Mouse (Mus musculus) midbrain, embryonic 11.5 days (tissue): Measurements from ENCODE around the gene Cct8. TPM values are rescaled to one million over a fixed set of nuclear protein-coding genes. Genes with fewer than 3 reads are reported as not detected.
"Not testable (repeated sequence)": the region's sequence is repeated elsewhere in the genome, so short reads cannot be mapped to it uniquely, and the experiment has no call there.

Experiments
- ATAC-seq: fragments of 200-750 bp; cut with Nextera tagmentation; 2 replicates; pipeline ENCODE4 v1.8.0; 2017; ENCODE audit warnings: moderate TSS enrichment, moderate library complexity; ENCODE audit not compliant: low FRiP score
- DNase-seq: peaks from one replicate; pipeline ENCODE4 v3.0.0; 2015; ENCODE audit warnings: low spot score; ENCODE audit errors: missing footprints
- H3K27ac ChIP-seq: fragments of 300-500 bp; sonication (generic); 2 replicates; pipeline ENCODE4 v1.5.1; 2014; ENCODE audit warnings: low read depth, low read length
- H3K27me3 ChIP-seq: fragments of 300-500 bp; sonication (generic); 2 replicates; pipeline ENCODE4 v1.6.1; 2014; ENCODE audit warnings: mild to moderate bottlenecking, low read length, moderate library complexity, mixed read lengths; ENCODE audit not compliant: control insufficient read depth, insufficient read depth
- H3K36me3 ChIP-seq: fragments of 300-500 bp; sonication (generic); 2 replicates; pipeline ENCODE4 v1.6.1; 2014; ENCODE audit warnings: mild to moderate bottlenecking, low read length, moderate library complexity, mixed read lengths; ENCODE audit not compliant: control insufficient read depth, insufficient read depth
- H3K4me1 ChIP-seq: fragments of 300-500 bp; sonication (generic); 2 replicates; pipeline ENCODE4 v1.6.1; 2014; ENCODE audit warnings: low read length; ENCODE audit not compliant: control insufficient read depth, insufficient read depth
- H3K4me2 ChIP-seq: fragments of 300-500 bp; sonication (generic); 2 replicates; pipeline ENCODE4 v1.6.1; 2014; ENCODE audit warnings: mild to moderate bottlenecking, moderate library complexity
- H3K4me3 ChIP-seq: fragments of 300-500 bp; sonication (generic); 2 replicates; pipeline ENCODE4 v1.5.1; 2014; ENCODE audit warnings: low read depth, low read length
- H3K9ac ChIP-seq: fragments of 300-500 bp; sonication (generic); 2 replicates; pipeline ENCODE4 v1.6.1; 2014; ENCODE audit warnings: low read length
- H3K9me3 ChIP-seq: fragments of 300-500 bp; sonication (generic); 2 replicates; pipeline ENCODE4 v1.6.1; 2016; ENCODE audit warnings: low read length; ENCODE audit not compliant: control insufficient read depth
- WGBS: fragments of 180-500 bp; shearing (Covaris S2); extraction: QIAGEN DNeasy Blood & Tissue Kit; methylation state at CpG from one replicate; pipeline ENCODE4 v1.1.7; 2014; 5-methylcytosine and 5-hydroxymethylcytosine counted together
- polyA plus RNA-seq: library from polyadenylated mRNA; unstranded; fragments of >200 nt; fragmentation: Nextera tagmentation; extraction: Ambion mirVana; gene quantifications from 2 replicates; pipeline ENCODE4 v1.2.1, GENCODE M21; 2014

Gene Cct8
- polyA plus RNA-seq, 1 experiment from 2014 or later, result 693 TPM

DNA sequence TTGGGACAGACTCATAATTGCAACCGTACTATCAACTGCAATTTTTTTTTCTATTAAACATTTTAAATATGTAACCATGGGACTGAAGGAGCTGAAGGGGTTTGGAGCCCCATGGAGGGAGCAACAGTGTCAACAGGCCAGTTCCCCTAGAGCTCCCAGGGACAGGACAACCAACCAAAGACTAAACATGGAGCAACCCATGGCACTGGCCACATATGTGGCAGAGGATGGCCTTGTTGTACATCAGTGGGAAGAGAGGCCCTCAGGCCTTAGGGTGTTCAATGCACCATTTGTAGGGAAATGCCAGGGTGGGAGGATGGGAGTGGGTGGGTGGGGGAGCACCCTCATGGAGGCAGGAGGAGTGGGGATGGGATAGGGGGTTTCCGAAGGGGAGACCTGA lies 1.1 kb upstream of the Cct8 start:
- H3K9ac ChIP-seq, result no peak overlapping the region
- no peaks in the 10 kb centered on the region for H3K27me3 ChIP-seq
- H3K36me3 ChIP-seq, result no peaks in the 10 kb centered on the region; the same call in 1 of the 2 replicates
- DNase-seq (peak; percentile 78), ATAC-seq (no peak)
- H3K4me3 ChIP-seq, result peak overlapping the region; percentile 91; the same call in 1 of the 2 replicates
- H3K9me3 ChIP-seq, result no peaks in the 10 kb centered on the region
- peaks cover 14% of the 10 kb centered on the region for H3K4me1 ChIP-seq
- H3K4me2 ChIP-seq, result peak overlapping the region; percentile 51
- 93% methylated on average over 2 of the region's 2 CpGs for WGBS
- H3K27ac ChIP-seq, result no peak overlapping the region

DNA sequence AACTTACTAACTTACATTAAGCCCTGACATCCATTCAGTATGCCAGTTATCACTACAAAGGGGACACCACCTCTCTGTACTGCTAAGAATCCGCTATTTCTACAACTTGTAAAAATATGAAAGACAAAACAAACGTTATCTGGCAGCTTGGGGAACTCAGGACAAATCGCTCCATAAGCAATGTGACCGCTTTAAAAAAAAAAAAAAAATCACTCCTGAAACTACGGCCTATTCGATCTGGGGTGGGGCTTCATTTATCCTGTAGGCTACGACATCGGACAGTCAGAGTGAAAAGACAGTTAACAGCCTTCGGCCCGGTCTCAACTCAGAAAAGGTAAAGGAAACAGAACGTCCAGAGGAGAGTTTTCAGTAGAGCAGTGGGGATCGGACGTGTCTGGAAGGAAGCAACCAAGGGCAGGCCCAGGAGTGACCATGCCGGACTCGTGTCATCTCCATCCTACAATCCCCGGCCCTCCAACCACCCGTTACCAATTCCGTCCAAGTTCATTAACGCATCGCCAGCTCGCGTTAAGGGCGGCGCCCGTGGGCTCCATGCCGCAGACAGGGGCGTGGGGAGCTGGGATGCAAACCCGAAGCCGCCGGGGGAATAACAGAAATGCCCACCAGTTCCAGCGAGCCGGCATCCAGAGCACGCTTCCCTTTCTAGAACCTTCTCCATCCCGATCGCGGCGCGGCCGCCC lies 568 bp downstream of the Cct8 start:
- H3K27me3 ChIP-seq, result no peaks in the 10 kb centered on the region
- peak overlapping the region; percentile 47; the same call in 1 of the 2 replicates for H3K27ac ChIP-seq
- H3K9ac ChIP-seq, result peak overlapping the region; percentile 95
- ATAC-seq (peak; percentile 51), DNase-seq (peak; percentile 92)
- H3K4me1 ChIP-seq, result peaks cover 14% of the 10 kb centered on the region
- H3K4me3 ChIP-seq, result peak overlapping the region; percentile 91
- peaks cover 9% of the 10 kb centered on the region; the same call in 1 of the 2 replicates for H3K36me3 ChIP-seq
- H3K9me3 ChIP-seq, result no peaks in the 10 kb centered on the region
- peak overlapping the region; percentile 82 for H3K4me2 ChIP-seq
- WGBS, result under 1% methylated on average over 37 of the region's 39 CpGs

DNA sequence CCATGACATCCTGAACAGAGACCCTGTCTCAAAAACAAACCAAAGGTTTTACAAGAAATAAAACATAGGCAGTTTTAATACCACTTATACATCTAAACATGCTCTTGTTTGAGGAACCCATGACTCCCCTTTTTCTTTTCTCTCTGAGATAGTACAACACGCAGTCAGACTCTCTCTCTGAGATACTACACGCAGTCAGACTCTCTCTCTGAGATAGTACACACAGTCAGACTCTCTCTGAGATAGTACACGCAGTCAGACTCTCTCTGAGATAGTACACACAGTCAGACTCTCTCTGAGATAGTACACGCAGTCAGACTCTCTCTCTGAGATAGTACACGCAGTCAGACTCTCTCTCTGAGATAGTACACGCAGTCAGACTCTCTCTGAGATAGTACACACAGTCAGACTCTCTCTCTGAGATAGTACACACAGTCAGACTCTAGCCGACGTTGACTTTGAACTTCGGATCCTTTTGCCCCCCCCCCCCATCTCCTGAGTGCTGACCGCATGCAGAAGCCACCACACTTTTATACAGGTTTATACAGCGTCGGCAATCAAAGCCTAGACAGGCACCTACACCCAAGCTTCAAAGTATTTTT lies 3.4 kb downstream of the Cct8 start:
- DNase-seq, H3K27ac ChIP-seq, H3K27me3 ChIP-seq, H3K4me3 ChIP-seq, ATAC-seq, H3K9me3 ChIP-seq, H3K4me2 ChIP-seq, H3K9ac ChIP-seq: not testable (repeated sequence)
- Histone ChIP-seq H3K36me3 (peaks cover 12% of the 10 kb centered on the region; the same call in 1 of the 2 replicates), H3K4me1 (peaks cover 13% of the 10 kb centered on the region)
- 92% methylated on average over 12 of the region's 12 CpGs for WGBS

DNA sequence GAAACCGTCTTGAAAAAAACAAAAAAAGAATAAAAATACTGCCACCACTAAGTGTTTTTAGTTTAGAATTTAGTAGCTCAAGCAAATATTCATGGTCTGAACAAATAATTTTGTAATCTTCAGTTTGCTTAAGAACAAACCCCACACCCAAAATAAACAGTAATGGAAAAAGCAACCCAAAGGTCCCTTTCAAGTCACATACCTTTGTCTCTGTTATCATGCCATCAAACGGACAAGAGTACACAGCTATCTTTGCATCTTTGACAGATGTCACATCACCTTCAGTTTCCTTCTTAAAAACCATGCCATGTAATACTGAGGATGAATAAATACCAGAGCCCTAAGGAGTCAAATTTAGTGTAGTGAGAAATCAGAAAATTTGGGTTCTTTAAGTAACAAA lies 7.1 kb downstream of the Cct8 start:
- Histone ChIP-seq H3K9ac (no peak overlapping the region), H3K27ac (no peak overlapping the region), H3K9me3 (no peaks in the 10 kb centered on the region), H3K4me2 (no peak overlapping the region), H3K4me3 (no peak overlapping the region), H3K36me3 (peaks cover 29% of the 10 kb centered on the region; the same call in 1 of the 2 replicates), H3K27me3 (no peaks in the 10 kb centered on the region), H3K4me1 (no peaks in the 10 kb centered on the region)
- DNase-seq (no peak), ATAC-seq (no peak)
- 87% methylated on average over 2 of the region's 2 CpGs for WGBS

DNA sequence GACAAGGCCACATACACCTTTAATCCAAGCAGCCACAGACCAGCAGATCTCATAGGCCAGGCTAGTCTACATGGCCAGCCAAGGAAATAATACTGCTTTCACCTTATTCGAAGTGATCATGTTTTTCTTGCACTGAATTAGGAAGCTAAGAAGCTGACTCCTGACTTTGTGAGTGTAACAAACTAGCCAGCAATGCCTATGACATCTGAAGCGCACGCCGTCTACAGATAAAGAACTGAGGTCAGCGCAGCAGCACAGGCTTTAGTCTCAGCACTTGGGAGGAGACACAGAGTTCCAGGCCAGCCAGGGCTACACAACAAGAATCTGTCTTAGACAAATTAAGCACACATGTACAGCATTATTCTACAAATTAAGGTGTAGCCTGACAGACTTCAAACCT lies 8.9 kb downstream of the Cct8 start:
- Histone ChIP-seq H3K9ac (no peak overlapping the region), H3K4me3 (no peak overlapping the region), H3K27ac (no peak overlapping the region), H3K4me1 (no peaks in the 10 kb centered on the region), H3K27me3 (no peaks in the 10 kb centered on the region), H3K9me3 (no peaks in the 10 kb centered on the region), H3K36me3 (peaks cover 29% of the 10 kb centered on the region), H3K4me2 (no peak overlapping the region)
- ATAC-seq (no peak), DNase-seq (peak; percentile 78)
- WGBS, result 99% methylated on average over 5 of the region's 5 CpGs

DNA sequence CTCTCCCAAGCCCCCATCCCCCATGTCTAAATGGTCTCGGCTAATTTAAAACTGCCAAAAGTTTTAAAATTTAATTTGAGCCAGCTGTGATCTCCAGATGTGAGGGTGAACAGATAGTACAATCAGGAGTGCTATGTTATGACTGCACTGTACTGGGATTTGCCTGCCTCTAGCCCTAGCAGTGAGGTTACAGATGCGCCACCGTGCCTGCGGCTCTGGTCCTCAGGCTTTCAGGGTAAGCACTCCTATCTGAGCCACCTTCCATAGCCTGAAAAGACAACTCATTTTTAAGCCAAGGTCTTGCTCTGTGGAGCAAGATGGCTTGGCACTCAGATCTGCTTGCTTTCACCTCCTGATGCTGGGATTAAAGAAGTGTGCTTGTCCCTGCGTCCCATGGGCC lies 11.3 kb downstream of the Cct8 start:
- WGBS, result 91% methylated on average over 5 of the region's 5 CpGs
- H3K9ac ChIP-seq, result no peak overlapping the region
- DNase-seq, result no peak
- H3K9me3 ChIP-seq, result no peaks in the 10 kb centered on the region
- H3K4me3 ChIP-seq, result no peak overlapping the region
- H3K36me3 ChIP-seq, result peaks cover 20% of the 10 kb centered on the region
- H3K4me1 ChIP-seq, result no peaks in the 10 kb centered on the region
- ATAC-seq, result no peak
- H3K27me3 ChIP-seq, result no peaks in the 10 kb centered on the region
- H3K27ac ChIP-seq, result no peak overlapping the region
- H3K4me2 ChIP-seq, result no peak overlapping the region

DNA sequence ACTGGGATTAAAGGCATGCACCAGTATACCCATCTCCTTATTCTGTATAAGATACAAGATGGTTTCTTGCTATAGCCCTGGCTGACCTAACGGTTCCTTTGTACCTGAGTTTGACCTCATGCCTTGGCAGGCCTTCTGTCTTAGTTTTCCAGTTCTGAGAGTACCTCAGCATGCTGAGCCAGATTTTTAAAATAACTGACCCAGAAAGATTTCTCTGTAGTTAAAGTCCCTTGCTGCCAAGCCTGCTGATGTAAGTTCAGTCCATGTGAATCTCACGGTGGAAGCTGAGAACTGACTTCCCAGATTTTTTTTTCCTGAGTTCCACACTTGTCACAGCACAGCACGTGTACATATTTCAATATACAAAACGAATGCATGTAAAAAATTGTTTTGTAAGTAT lies 25.1 kb downstream of the Cct8 start:
- no peak overlapping the region for H3K27ac ChIP-seq
- H3K9me3 ChIP-seq, result no peaks in the 10 kb centered on the region
- H3K4me3 ChIP-seq, result no peak overlapping the region
- ATAC-seq (no peak), DNase-seq (no peak)
- H3K27me3 ChIP-seq, result no peaks in the 10 kb centered on the region
- H3K4me2 ChIP-seq, result no peak overlapping the region
- no peak overlapping the region for H3K9ac ChIP-seq
- 90% methylated on average over 4 of the region's 4 CpGs for WGBS
- H3K36me3 ChIP-seq, result peaks cover 4% of the 10 kb centered on the region; the same call in 1 of the 2 replicates
- H3K4me1 ChIP-seq, result no peaks in the 10 kb centered on the region

DNA sequence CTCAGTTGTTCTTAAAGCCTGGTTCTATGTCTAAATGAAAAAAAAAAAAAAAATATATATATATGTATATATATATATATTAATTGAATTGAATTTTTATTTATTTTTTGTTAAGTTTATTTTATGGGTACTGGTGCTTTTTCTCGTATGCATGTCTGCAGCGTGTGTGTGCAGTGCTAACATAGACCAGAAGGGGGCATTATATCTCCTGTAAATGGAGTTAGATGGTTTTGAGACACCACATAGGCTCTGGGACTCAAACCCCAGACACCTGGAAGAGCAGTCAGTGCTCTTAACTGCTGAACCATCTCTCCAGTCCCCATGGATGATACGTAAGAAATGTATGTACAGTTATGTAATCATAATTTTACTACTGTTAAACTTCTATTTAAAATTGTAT lies 36.9 kb downstream of the Cct8 start:
- 92% methylated on average over 3 of the region's 3 CpGs for WGBS
- H3K36me3 ChIP-seq, result peaks cover 5% of the 10 kb centered on the region; the same call in 1 of the 2 replicates
- ATAC-seq, result no peak

DNA sequence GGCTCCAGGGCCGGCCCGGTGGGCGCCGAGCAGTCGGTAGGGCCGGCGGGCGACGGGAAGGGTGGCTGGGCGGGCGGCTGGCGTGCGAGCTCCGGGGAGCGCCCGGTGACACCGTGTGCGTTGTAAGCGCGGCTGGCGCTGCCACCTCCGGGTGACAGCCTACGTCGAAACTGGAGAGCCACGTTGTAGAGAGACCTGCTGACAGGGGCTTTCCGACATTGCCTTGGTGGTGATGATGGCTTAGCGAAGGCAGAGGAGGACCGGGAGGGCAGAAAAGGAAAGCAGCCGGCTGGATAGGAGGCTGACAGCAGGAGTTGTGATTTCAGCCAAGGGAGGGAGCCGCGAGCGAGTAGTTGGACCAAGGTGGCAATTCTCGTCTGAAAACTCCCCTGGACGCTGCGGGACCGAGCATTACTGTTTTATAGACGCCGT lies 40.5 kb downstream of the Cct8 start:
- Histone ChIP-seq H3K4me2 (peak overlapping the region; percentile 90), H3K9ac (peak overlapping the region; percentile 84), H3K4me1 (peaks cover 15% of the 10 kb centered on the region), H3K36me3 (no peaks in the 10 kb centered on the region), H3K4me3 (peak overlapping the region; percentile 92), H3K9me3 (no peaks in the 10 kb centered on the region), H3K27me3 (no peaks in the 10 kb centered on the region), H3K27ac (peak overlapping the region; percentile 22; the same call in 1 of the 2 replicates)
- under 1% methylated on average over 38 of the region's 38 CpGs for WGBS
- DNase-seq (peak; percentile 91), ATAC-seq (peak; percentile 4; the same call in 1 of the 2 replicates)

More for the DNA sequence above, 36.9 kb downstream of the Cct8 start:
- H3K9me3 ChIP-seq, result no peaks in the 10 kb centered on the region
- H3K4me1 ChIP-seq, result peaks cover 15% of the 10 kb centered on the region
- no peak for DNase-seq
- no peaks in the 10 kb centered on the region for H3K27me3 ChIP-seq
- H3K27ac ChIP-seq, result no peak overlapping the region
- H3K4me2 ChIP-seq, result no peak overlapping the region
- no peak overlapping the region for H3K4me3 ChIP-seq
- H3K9ac ChIP-seq, result no peak overlapping the region
